Mouse (Mus musculus) hindbrain, postnatal 0 days (tissue): ENCODE data around the gene Vamp5. TPM values are rescaled to one million over a fixed set of nuclear protein-coding genes. Genes with fewer than 3 reads are reported as not detected.

ENCODE experiments used
- ATAC-seq: fragments of 200-750 bp; cut with Nextera tagmentation; 2 replicates; pipeline ENCODE4 v1.8.0; 2017; ENCODE audit warnings: mild to moderate bottlenecking, moderate TSS enrichment, moderate library complexity
- DNase-seq: peaks from one replicate; pipeline ENCODE4 v3.0.0-alpha.2; 2015; ENCODE audit warnings: low spot score
- H3K27ac ChIP-seq: fragments of 300-500 bp; sonication (generic); 2 replicates; pipeline ENCODE4 v1.5.1; 2014; ENCODE audit warnings: mild to moderate bottlenecking
- H3K27me3 ChIP-seq: fragments of 300-500 bp; sonication (generic); 2 replicates; pipeline ENCODE4 v1.6.1; 2014; ENCODE audit warnings: low read length, mixed read lengths; ENCODE audit not compliant: insufficient read depth
- H3K36me3 ChIP-seq: fragments of 300-500 bp; sonication (generic); 2 replicates; pipeline ENCODE4 v1.6.1; 2014; ENCODE audit warnings: low read length, mixed read lengths; ENCODE audit not compliant: insufficient read depth
- H3K4me1 ChIP-seq: fragments of 300-500 bp; sonication (generic); 2 replicates; pipeline ENCODE4 v1.6.1; 2014; ENCODE audit warnings: antibody characterized with exemption, low read length, mixed read lengths; ENCODE audit not compliant: insufficient read depth
- H3K4me2 ChIP-seq: fragments of 300-500 bp; sonication (generic); 2 replicates; pipeline ENCODE4 v1.6.1; 2014; ENCODE audit warnings: low read depth, mild to moderate bottlenecking, low read length, moderate library complexity, mixed read lengths
- H3K4me3 ChIP-seq: fragments of 300-500 bp; sonication (generic); 2 replicates; pipeline ENCODE4 v1.5.1; 2014; ENCODE audit warnings: low read length
- H3K9ac ChIP-seq: fragments of 300-500 bp; sonication (generic); replicated peaks from 2 replicates; pipeline ENCODE4 v1.6.1; 2014; ENCODE audit warnings: mild to moderate bottlenecking, low read length, moderate library complexity, mixed read lengths
- H3K9me3 ChIP-seq: fragments of 300-500 bp; sonication (generic); 2 replicates; pipeline ENCODE4 v1.6.1; 2016; ENCODE audit warnings: low read length, mixed read lengths
- CTCF ChIP-seq: IDR thresholded peaks from 2 replicates; pipeline ENCODE4 v1.5.1; 2016; ENCODE audit warnings: antibody characterized with exemption, control low read depth, low read depth
- WGBS: fragments of 180-500 bp; shearing (Covaris S2); extraction: QIAGEN DNeasy Blood & Tissue Kit; methylation state at CpG from one replicate; pipeline ENCODE4 v1.1.7; 2014; 5-methylcytosine and 5-hydroxymethylcytosine counted together
- polyA plus RNA-seq: library from polyadenylated mRNA; unstranded; fragments of >200 nt; fragmentation: Nextera tagmentation; extraction: Ambion mirVana; gene quantifications from 2 replicates; pipeline ENCODE4 v1.2.1, GENCODE M21; 2015
- total RNA-seq: library from RNA; depleted of rRNA; stranded (reverse); fragments of >200 nt; gene quantifications from 2 replicates; pipeline ENCODE4 v1.2.3, GENCODE M21; 2014

Vamp5 gene
- total and polyA plus RNA-seq, 2 experiments from 2014 or later, result 12.9 to 20.0 TPM

GRCm38 (mm10) chr6:72405356-72405755, 25.1 kb upstream of the Vamp5 start:
- no peak for ATAC-seq
- Histone ChIP-seq H3K27me3 (no peaks in the 10 kb centered on the region), H3K4me3 (no peak overlapping the region), H3K4me1 (no peaks in the 10 kb centered on the region), H3K36me3 (no peaks in the 10 kb centered on the region), H3K9me3 (no peaks in the 10 kb centered on the region), H3K4me2 (no peak overlapping the region), H3K27ac (no peak overlapping the region), H3K9ac (no peak overlapping the region)
- no peak for DNase-seq
- WGBS, result 82% methylated on average over 7 of the region's 7 CpGs
- no peak for TF ChIP-seq CTCF

- WGBS, result 25% methylated on average over 7 of the region's 7 CpGs
- H3K9ac ChIP-seq, result no peak overlapping the region
- H3K36me3 ChIP-seq, result no peaks in the 10 kb centered on the region
- H3K4me1 ChIP-seq, result no peaks in the 10 kb centered on the region
- peak; percentile 47; the same call in 1 of the 2 replicates for ATAC-seq
- H3K9me3 ChIP-seq, result no peaks in the 10 kb centered on the region
- no peak overlapping the region for H3K4me2 ChIP-seq
- no peaks in the 10 kb centered on the region for H3K27me3 ChIP-seq
- DNase-seq, result peak; percentile 78
- TF ChIP-seq CTCF, result peak; percentile 80
- H3K4me3 ChIP-seq, result no peak overlapping the region
- no peak overlapping the region for H3K27ac ChIP-seq
Observed at GRCm38 (mm10) chr6:72401875-72402274, 21.6 kb upstream of the Vamp5 start.

GRCm38 (mm10) chr6:72399967-72400366, 19.7 kb upstream of the Vamp5 start:
- no peak for ATAC-seq
- TF ChIP-seq CTCF, result no peak
- Histone ChIP-seq H3K27ac (no peak overlapping the region), H3K36me3 (no peaks in the 10 kb centered on the region), H3K9ac (no peak overlapping the region), H3K4me1 (no peaks in the 10 kb centered on the region), H3K4me2 (no peak overlapping the region), H3K4me3 (no peak overlapping the region), H3K9me3 (no peaks in the 10 kb centered on the region), H3K27me3 (no peaks in the 10 kb centered on the region)
- 35% methylated on average over 2 of the region's 2 CpGs for WGBS
- no peak for DNase-seq

DNA sequence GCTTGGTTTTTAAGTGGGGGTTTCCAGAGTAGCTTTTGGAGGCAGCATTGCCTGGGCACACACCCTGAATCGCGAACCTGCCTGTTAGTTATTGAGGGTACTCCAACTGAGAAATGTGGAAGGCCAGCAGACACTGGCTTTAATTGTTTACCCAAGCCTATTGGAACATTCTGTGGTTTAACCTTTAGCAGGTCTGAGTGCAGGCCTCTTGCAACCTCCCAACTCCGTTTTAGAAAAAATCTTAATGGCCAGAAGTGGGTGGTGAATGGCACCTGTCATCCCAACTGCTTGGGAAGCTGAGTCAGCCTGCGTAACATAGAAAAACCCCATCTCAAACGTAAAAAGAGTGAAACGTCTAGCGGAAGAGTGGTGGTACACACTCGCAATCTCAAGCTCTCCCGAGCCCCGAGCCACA, 16.6 kb upstream of the Vamp5 start:
- Histone ChIP-seq H3K9me3 (no peaks in the 10 kb centered on the region), H3K4me1 (no peaks in the 10 kb centered on the region), H3K4me3 (no peak overlapping the region), H3K36me3 (no peaks in the 10 kb centered on the region), H3K9ac (no peak overlapping the region), H3K27me3 (no peaks in the 10 kb centered on the region), H3K27ac (no peak overlapping the region), H3K4me2 (no peak overlapping the region)
- no peak for ATAC-seq
- TF ChIP-seq CTCF, result no peak
- no peak for DNase-seq
- WGBS, result 82% methylated on average over 10 of the region's 10 CpGs

- Histone ChIP-seq H3K27me3 (peaks cover 7% of the 10 kb centered on the region; the same call in 1 of the 2 replicates), H3K9me3 (no peaks in the 10 kb centered on the region), H3K4me3 (no peak overlapping the region), H3K9ac (no peak overlapping the region), H3K4me1 (0 out of 2 replicates have a peak, but pooled peaks cover 5% of the 10 kb centered on the region), H3K27ac (no peak overlapping the region), H3K4me2 (no peak overlapping the region), H3K36me3 (no peaks in the 10 kb centered on the region)
- 88% methylated on average over 5 of the region's 5 CpGs for WGBS
- TF ChIP-seq CTCF, result no peak
- no peak for DNase-seq
- ATAC-seq, result no peak
Observed at GRCm38 (mm10) chr6:72392341-72392740, 12.1 kb upstream of the Vamp5 start.

GRCm38 (mm10) chr6:72390795-72391521, 10.7 kb upstream of the Vamp5 start:
- peak overlapping the region; percentile 35 for H3K4me3 ChIP-seq
- DNase-seq (no peak), ATAC-seq (peak; percentile 46; the same call in 1 of the 2 replicates)
- H3K27me3 ChIP-seq, result peaks cover 7% of the 10 kb centered on the region; the same call in 1 of the 2 replicates
- peak overlapping the region; percentile 67; the same call in 1 of the 2 replicates for H3K27ac ChIP-seq
- H3K4me1 ChIP-seq, result 0 out of 2 replicates have a peak, but pooled peaks cover 5% of the 10 kb centered on the region
- 0 out of 2 replicates have a peak, but pooled peaks have one; percentile 1 for TF ChIP-seq CTCF
- 25% methylated on average over 12 of the region's 12 CpGs for WGBS
- no peaks in the 10 kb centered on the region for H3K9me3 ChIP-seq
- H3K4me2 ChIP-seq, result peak overlapping the region; percentile 61
- 0 out of 2 replicates have a peak overlapping the region, but pooled peaks have one; percentile 40 for H3K9ac ChIP-seq
- H3K36me3 ChIP-seq, result no peaks in the 10 kb centered on the region
